Comparison of ENCODE assay signal across 14 mouse cellular contexts in the genomic region with DNA sequence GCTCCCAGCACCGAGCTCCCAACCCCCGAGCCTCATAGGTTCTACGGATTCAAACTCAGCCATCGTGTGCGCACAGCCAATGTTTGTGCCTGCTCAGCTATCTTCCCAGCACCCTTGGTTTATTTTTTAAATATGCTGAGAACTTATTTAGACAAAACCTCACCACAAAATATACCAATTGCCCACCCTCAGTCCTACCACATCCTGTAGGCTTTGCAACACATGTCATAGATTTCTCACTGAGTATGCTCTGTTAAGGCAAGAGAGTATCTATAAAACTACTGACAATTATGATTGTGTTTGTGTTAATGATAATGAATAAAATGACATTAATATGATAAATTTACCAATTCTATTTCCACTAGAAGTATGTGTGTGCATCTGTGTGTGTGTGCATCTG.
"Had no signal": no experiment of that assay in that cellular context is flagged by ENCODE, and none has a peak within 500 bp of the region (broad histone marks: within the 10 kb centered on the region; RNA-seq: fewer than 3 reads in every experiment).

No protein-coding gene starts in this region.

- H3K27me3 ChIP-seq: limb, embryonic 12.5 days; liver, embryonic 13.5 days; midbrain, embryonic 13.5 days; neural tube, embryonic 12.5 days; stomach, embryonic 15.5 days had no signal

- DNase-seq: kidney, postnatal 10 days; kidney, postnatal 4 days; liver; liver, embryonic 13.5 days; liver, postnatal 0 days; lung, postnatal 36 days; right cerebral cortex, postnatal 14 days; thymus, postnatal 4 days had no signal

- H3K4me1 ChIP-seq: limb, embryonic 12.5 days; liver, embryonic 13.5 days; midbrain, embryonic 13.5 days; neural tube, embryonic 12.5 days; stomach, embryonic 15.5 days had no signal

- H3K36me3 ChIP-seq: limb, embryonic 12.5 days; liver, embryonic 13.5 days; midbrain, embryonic 13.5 days; neural tube, embryonic 12.5 days; stomach, embryonic 15.5 days had no signal

- H3K4me3 ChIP-seq: layer of hippocampus, adult 2 months; limb, embryonic 12.5 days; liver, embryonic 13.5 days; midbrain, embryonic 13.5 days; myocyte; neural tube, embryonic 12.5 days; stomach, embryonic 15.5 days had no signal

- H3K9me3 ChIP-seq: limb, embryonic 12.5 days; liver, embryonic 13.5 days; midbrain, embryonic 13.5 days; neural tube, embryonic 12.5 days; stomach, embryonic 15.5 days had no signal

- H3K4me2 ChIP-seq: limb, embryonic 12.5 days; liver, embryonic 13.5 days; midbrain, embryonic 13.5 days; neural tube, embryonic 12.5 days; stomach, embryonic 15.5 days had no signal

- H3K27ac ChIP-seq: layer of hippocampus, adult 2 months; limb, embryonic 12.5 days; liver, embryonic 13.5 days; midbrain, embryonic 13.5 days; neural tube, embryonic 12.5 days; stomach, embryonic 15.5 days had no signal

- H3K9ac ChIP-seq: limb, embryonic 12.5 days; liver, embryonic 13.5 days; liver, postnatal 0 days; midbrain, embryonic 13.5 days; neural tube, embryonic 12.5 days; stomach, embryonic 15.5 days had no signal
